Mouse (Mus musculus) B cell, adult (primary cell): ENCODE results near the gene Sgce. TPM values are rescaled to one million over a fixed set of nuclear protein-coding genes. Genes with fewer than 3 reads are reported as not detected.

Experiments
- total RNA-seq: library from RNA; stranded (reverse); gene quantifications from 4 replicates; pipeline ENCODE4 v1.2.4, GENCODE M21; 2023; ENCODE audit not compliant: inconsistent age

The Sgce gene
- total RNA-seq, result 0.60 to 1.1 TPM (median 0.99 TPM) in 4 replicates

DNA sequence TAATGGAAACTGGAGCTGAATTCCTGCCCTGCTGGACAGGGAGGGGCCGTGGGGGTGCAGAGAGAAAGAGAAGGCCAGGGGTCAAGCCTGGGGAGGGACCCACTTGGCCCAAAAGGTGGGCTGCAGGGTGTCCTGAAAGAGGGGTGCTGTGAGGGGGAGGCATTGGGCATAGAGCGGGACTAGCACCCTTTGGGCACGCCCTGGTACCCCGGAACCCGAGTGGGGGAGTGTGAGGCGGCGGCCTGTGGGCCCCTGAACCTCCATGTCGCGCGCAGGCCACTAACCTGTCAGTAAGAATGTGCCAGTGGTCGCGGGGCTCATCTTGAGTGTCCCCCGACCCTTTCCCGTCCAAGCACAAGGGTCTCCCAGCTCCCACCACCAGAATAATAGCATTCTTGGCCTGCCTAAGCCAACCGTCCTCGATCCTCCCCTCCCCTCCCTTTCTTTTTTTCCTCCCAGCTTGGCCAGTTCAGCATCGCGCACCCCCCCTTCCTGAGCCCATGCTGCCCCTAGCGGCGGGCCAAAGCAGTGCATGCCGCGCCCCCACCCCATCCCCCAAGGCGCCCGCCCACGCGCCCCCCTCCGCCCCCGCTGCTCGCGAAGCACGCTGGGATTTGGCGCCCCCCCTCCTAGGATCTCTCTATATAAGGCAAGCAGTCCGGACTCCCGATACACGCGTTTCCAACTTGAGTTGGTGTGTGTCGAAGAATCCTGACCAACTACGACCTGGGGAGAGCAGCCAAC, at the start of gene Sgce, which contains the start of gene Peg10:
Sgce (minus strand) TSS at position 512 of the 744 bp plus-strand sequence.
Peg10 (plus strand) TSS at position 611 of the 744 bp plus-strand sequence.

Other genes with a start within 250 kb of the Sgce start
- 0.36 to 0.87 TPM (median 0.48 TPM) in 3 of 4 replicates, not detected in the other for gene Col1a2, start 242.4 kb downstream of the Sgce start, total RNA-seq
- 19.8 to 25.0 TPM (median 21.1 TPM) in 4 replicates for gene Casd1, start 146.4 kb downstream of the Sgce start, total RNA-seq
- gene Peg10, start 99 bp upstream of the Sgce start, total RNA-seq, result 0.13 to 0.55 TPM (median 0.30 TPM) in 4 replicates
- 0.09 to 0.15 TPM (median 0.13 TPM) in 4 replicates for gene Ppp1r9a, start 155.7 kb upstream of the Sgce start, total RNA-seq